Mouse (Mus musculus): ENCODE results near the gene Aftph. TPM values are rescaled to one million over a fixed set of nuclear protein-coding genes. Genes with fewer than 3 reads are reported as not detected.
A peak's percentile ranks its signal among the peaks of the same experiment; 100 is the strongest.

Aftph gene
- polyA plus RNA-seq, 1 experiment from 2014 or later, result 24.5 TPM

DNA sequence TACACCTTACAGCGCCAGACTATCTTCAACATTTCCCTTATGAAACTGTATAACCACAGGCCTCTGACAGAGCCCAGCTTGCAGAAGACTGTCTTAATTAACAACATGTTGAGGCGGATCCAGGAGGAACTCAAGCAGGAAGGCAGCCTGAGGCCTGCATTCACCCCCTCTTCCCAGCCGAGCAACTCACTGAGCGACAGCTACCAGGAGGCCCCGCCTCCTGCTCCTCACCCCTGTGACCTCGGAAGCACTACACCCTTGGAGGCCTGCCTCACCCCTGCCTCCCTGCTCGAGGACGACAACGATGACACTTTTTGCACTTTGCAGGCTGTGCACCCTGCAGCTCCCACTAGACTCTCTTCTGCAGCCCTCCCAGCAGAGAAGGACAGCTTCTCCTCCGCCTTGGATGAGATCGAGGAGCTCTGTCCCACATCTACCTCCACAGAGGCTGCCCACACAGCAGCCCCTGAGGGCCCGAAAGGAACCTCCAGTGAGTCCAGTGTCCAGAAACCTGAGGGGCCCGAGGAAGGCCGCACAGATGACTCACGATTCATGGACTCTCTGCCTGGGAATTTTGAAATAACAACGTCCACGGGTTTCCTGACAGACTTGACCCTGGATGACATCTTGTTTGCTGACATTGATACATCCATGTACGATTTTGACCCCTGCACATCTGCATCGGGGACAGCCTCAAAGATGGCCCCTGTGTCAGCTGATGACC lies 93.3 kb downstream of the Aftph start:
- no peaks in the 10 kb centered on the region for H3K27me3 ChIP-seq (ENCODE audit: control insufficient read depth, insufficient read depth, low read length)
- ATAC-seq (ENCODE audit: insufficient number of reproducible peaks, insufficient read depth, low FRiP score, low read depth), result peak; percentile 40; the same call in 1 of the 2 replicates
- no peak overlapping the region for H3K4me2 ChIP-seq (replicated peaks; ENCODE audit: low read depth, low read length)
- no peak overlapping the region for H3K9ac ChIP-seq (replicated peaks; ENCODE audit: low read depth, low read length)
- peak overlapping the region; percentile 48 for H3K27ac ChIP-seq (ENCODE audit: low read length)
- H3K9me3 ChIP-seq (ENCODE audit: control insufficient read depth, low read depth, low read length), result no peaks in the 10 kb centered on the region
- peaks cover 35% of the 10 kb centered on the region for H3K4me1 ChIP-seq (ENCODE audit: control insufficient read depth, insufficient read depth, low read length)
- WGBS, result 45% methylated on average over 19 of the region's 19 CpGs
- no peak overlapping the region for H3K4me3 ChIP-seq (ENCODE audit: low read depth, low read length)
- peaks cover 14% of the 10 kb centered on the region for H3K36me3 ChIP-seq (ENCODE audit: control insufficient read depth, insufficient read depth, low read length)

DNA sequence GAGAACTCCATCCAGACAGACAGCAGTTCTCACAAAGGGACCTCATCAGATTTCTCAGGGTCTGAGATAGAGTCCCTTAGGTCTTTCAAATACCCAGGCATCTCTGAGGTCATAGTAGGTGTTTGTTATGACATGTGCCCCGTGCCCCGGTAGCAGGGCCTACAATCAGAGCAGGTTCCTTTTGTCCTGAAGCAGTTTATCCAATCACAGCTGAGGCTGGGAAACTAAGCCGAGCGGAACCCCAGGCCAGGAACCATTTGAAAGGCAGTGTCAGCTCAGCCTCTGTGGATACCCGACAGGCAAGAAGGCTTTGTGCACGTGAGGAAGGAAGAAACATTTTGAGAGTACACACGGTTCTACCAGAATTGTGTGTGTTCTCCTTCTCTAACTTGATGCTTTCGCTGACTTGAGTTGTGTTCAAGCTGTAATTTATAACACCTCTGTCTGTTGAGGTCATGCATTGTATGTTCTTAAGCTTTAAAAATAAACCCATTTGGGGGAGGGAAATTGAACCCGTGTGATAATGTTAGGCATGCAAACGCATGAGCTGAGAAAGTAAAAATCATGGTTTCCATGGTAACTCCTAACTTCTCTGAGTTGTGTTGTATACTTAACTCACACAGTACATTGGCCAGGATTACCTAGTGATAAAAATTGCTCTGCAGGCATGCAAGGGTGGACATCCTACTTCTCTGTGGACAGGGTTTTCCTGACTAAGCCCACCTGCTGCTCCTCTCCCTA lies 94.2 kb downstream of the Aftph start:
- H3K27ac ChIP-seq (ENCODE audit: low read length), result peak overlapping the region; percentile 48
- no peaks in the 10 kb centered on the region for H3K27me3 ChIP-seq (ENCODE audit: control insufficient read depth, insufficient read depth, low read length)
- no peaks in the 10 kb centered on the region for H3K9me3 ChIP-seq (ENCODE audit: control insufficient read depth, low read depth, low read length)
- H3K9ac ChIP-seq (replicated peaks; ENCODE audit: low read depth, low read length), result no peak overlapping the region
- no peak overlapping the region for H3K4me3 ChIP-seq (ENCODE audit: low read depth, low read length)
- peaks cover 10% of the 10 kb centered on the region for H3K36me3 ChIP-seq (ENCODE audit: control insufficient read depth, insufficient read depth, low read length)
- H3K4me1 ChIP-seq (ENCODE audit: control insufficient read depth, insufficient read depth, low read length), result peaks cover 35% of the 10 kb centered on the region
- no peak overlapping the region for H3K4me2 ChIP-seq (replicated peaks; ENCODE audit: low read depth, low read length)
- WGBS, result 34% methylated on average over 10 of the region's 10 CpGs
- ATAC-seq (ENCODE audit: insufficient number of reproducible peaks, insufficient read depth, low FRiP score, low read depth), result no peak

DNA sequence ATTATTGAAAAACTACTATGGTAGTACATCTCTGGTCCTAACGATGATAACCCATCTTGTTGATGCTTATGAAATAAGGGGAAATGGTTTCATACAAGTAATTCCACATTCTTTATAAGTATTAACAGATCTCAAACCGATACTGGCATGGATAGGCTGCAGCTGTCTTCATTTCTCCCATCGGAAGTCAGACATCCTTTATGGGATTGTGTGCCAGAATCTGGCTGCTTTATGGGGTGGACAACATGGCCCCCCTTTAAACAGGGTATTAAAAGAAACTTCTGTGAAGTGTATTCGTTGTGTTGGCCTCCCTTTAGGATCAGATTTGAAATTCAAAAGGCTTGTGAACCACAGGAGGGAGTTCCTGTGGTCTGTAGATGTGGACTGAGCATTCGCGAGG lies 95.2 kb downstream of the Aftph start:
- H3K9me3 ChIP-seq (ENCODE audit: control insufficient read depth, low read depth, low read length), result no peaks in the 10 kb centered on the region
- H3K27me3 ChIP-seq (ENCODE audit: control insufficient read depth, insufficient read depth, low read length), result no peaks in the 10 kb centered on the region
- no peak for ATAC-seq (ENCODE audit: insufficient number of reproducible peaks, insufficient read depth, low FRiP score, low read depth)
- H3K27ac ChIP-seq (ENCODE audit: low read length), result no peak overlapping the region
- no peak overlapping the region for H3K4me3 ChIP-seq (ENCODE audit: low read depth, low read length)
- H3K9ac ChIP-seq (replicated peaks; ENCODE audit: low read depth, low read length), result no peak overlapping the region
- H3K36me3 ChIP-seq (ENCODE audit: control insufficient read depth, insufficient read depth, low read length), result peaks cover 9% of the 10 kb centered on the region
- 59% methylated on average over 6 of the region's 6 CpGs for WGBS
- H3K4me1 ChIP-seq (ENCODE audit: control insufficient read depth, insufficient read depth, low read length), result peaks cover 31% of the 10 kb centered on the region
- H3K4me2 ChIP-seq (replicated peaks; ENCODE audit: low read depth, low read length), result no peak overlapping the region

- ATAC-seq (ENCODE audit: insufficient number of reproducible peaks, insufficient read depth, low FRiP score, low read depth), result no peak
- Histone ChIP-seq H3K9me3 (ENCODE audit: control insufficient read depth, low read depth, low read length) (no peaks in the 10 kb centered on the region), H3K4me1 (ENCODE audit: control insufficient read depth, insufficient read depth, low read length) (peaks cover 30% of the 10 kb centered on the region), H3K27me3 (ENCODE audit: control insufficient read depth, insufficient read depth, low read length) (no peaks in the 10 kb centered on the region), H3K27ac (ENCODE audit: low read length) (no peak overlapping the region), H3K36me3 (ENCODE audit: control insufficient read depth, insufficient read depth, low read length) (peaks cover 9% of the 10 kb centered on the region), H3K4me3 (ENCODE audit: low read depth, low read length) (no peak overlapping the region), H3K9ac (replicated peaks; ENCODE audit: low read depth, low read length) (no peak overlapping the region), H3K4me2 (replicated peaks; ENCODE audit: low read depth, low read length) (no peak overlapping the region)
- 76% methylated on average over 3 of the region's 3 CpGs for WGBS
Measured at GRCm38 (mm10) chr11:20645521-20645920, 95.9 kb downstream of the Aftph start.

DNA sequence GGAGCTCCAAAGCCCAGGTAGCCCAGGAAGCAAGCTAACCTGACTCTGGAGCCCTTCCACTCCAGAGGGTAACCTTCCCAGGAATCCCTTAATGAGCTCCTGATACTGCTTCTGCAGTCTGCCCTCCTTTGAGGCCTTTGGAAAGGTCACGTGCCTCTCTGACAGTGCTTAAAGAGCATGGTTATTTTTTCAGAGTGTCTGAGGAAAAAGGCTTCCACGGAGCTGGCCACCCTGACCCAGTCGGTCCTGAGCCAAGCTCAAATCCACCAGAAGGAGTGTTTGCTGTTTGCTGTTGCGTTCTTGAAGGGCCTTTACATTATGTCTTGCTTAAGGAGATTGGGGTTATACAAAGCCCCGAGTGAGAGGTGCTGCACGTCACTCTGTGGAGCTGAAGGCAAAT lies 96.5 kb downstream of the Aftph start:
- Histone ChIP-seq H3K27me3 (ENCODE audit: control insufficient read depth, insufficient read depth, low read length) (no peaks in the 10 kb centered on the region), H3K4me1 (ENCODE audit: control insufficient read depth, insufficient read depth, low read length) (peaks cover 36% of the 10 kb centered on the region), H3K9ac (replicated peaks; ENCODE audit: low read depth, low read length) (no peak overlapping the region), H3K27ac (ENCODE audit: low read length) (peak overlapping the region; percentile 21; the same call in 1 of the 2 replicates), H3K36me3 (ENCODE audit: control insufficient read depth, insufficient read depth, low read length) (peaks cover 9% of the 10 kb centered on the region), H3K9me3 (ENCODE audit: control insufficient read depth, low read depth, low read length) (no peaks in the 10 kb centered on the region), H3K4me3 (ENCODE audit: low read depth, low read length) (no peak overlapping the region), H3K4me2 (replicated peaks; ENCODE audit: low read depth, low read length) (no peak overlapping the region)
- ATAC-seq (ENCODE audit: insufficient number of reproducible peaks, insufficient read depth, low FRiP score, low read depth), result no peak
- WGBS, result 53% methylated on average over 6 of the region's 6 CpGs

DNA sequence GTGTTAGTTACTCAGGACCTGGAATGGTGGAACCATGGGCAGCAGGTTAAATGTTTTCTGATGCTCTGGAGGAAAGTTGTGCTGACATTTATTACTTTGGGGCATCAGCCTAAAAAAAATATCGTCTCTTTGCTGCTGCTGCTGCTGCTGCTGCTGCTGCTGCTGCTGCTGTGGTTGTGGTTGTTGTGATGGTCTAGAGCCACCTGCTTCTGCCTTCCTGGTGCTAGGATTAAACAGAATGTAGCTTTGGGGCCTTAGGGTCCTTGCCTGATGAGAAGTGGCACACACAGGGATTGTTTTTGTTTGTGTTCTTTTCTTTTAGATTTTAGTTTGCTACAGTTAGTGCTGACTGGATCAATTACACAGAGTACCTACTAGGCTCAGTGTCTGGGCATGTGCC lies 97.2 kb downstream of the Aftph start:
- H3K36me3 ChIP-seq (ENCODE audit: control insufficient read depth, insufficient read depth, low read length), result peaks cover 9% of the 10 kb centered on the region
- H3K27me3 ChIP-seq (ENCODE audit: control insufficient read depth, insufficient read depth, low read length), result no peaks in the 10 kb centered on the region
- 74% methylated on average over 1 of the region's 1 CpGs for WGBS
- H3K4me1 ChIP-seq (ENCODE audit: control insufficient read depth, insufficient read depth, low read length), result peaks cover 43% of the 10 kb centered on the region
- H3K4me3 ChIP-seq (ENCODE audit: low read depth, low read length), result no peak overlapping the region
- ATAC-seq (ENCODE audit: insufficient number of reproducible peaks, insufficient read depth, low FRiP score, low read depth), result no peak
- H3K9me3 ChIP-seq (ENCODE audit: control insufficient read depth, low read depth, low read length), result no peaks in the 10 kb centered on the region
- H3K4me2 ChIP-seq (replicated peaks; ENCODE audit: low read depth, low read length), result no peak overlapping the region
- no peak overlapping the region for H3K9ac ChIP-seq (replicated peaks; ENCODE audit: low read depth, low read length)
- no peak overlapping the region for H3K27ac ChIP-seq (ENCODE audit: low read length)

DNA sequence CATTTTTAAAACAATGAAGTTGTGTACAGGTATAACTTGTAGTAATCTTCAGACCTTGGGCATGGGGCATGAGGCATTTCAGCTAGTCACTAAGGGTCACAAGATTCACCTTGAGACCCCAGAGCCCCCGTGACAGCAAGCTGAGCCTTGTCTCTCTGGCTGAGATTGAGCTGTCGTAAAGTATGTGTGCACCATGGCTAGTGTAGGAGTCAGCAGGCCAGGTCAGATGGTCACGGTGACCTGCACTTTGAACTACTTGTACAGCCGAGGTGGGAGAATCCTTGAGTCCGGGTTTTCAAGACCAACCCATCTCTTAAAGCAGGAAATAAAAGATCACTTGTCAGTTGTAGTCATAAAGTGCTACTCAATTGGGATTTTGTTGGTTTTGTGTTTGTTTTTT lies 98.2 kb downstream of the Aftph start:
- Histone ChIP-seq H3K4me2 (replicated peaks; ENCODE audit: low read depth, low read length) (no peak overlapping the region), H3K27me3 (ENCODE audit: control insufficient read depth, insufficient read depth, low read length) (no peaks in the 10 kb centered on the region)
- ATAC-seq (ENCODE audit: insufficient number of reproducible peaks, insufficient read depth, low FRiP score, low read depth), result no peak

GRCm38 (mm10) chr11:20642321-20642720 lies 99.1 kb downstream of the Aftph start:
- Histone ChIP-seq H3K4me3 (ENCODE audit: low read depth, low read length) (no peak overlapping the region), H3K9me3 (ENCODE audit: control insufficient read depth, low read depth, low read length) (no peaks in the 10 kb centered on the region), H3K36me3 (ENCODE audit: control insufficient read depth, insufficient read depth, low read length) (no peaks in the 10 kb centered on the region), H3K4me1 (ENCODE audit: control insufficient read depth, insufficient read depth, low read length) (peaks cover 32% of the 10 kb centered on the region), H3K27me3 (ENCODE audit: control insufficient read depth, insufficient read depth, low read length) (no peaks in the 10 kb centered on the region), H3K4me2 (replicated peaks; ENCODE audit: low read depth, low read length) (no peak overlapping the region), H3K27ac (ENCODE audit: low read length) (no peak overlapping the region), H3K9ac (replicated peaks; ENCODE audit: low read depth, low read length) (no peak overlapping the region)
- 72% methylated on average over 5 of the region's 5 CpGs for WGBS
- ATAC-seq (ENCODE audit: insufficient number of reproducible peaks, insufficient read depth, low FRiP score, low read depth), result no peak

More for the DNA sequence above, 98.2 kb downstream of the Aftph start:
- Histone ChIP-seq H3K4me3 (ENCODE audit: low read depth, low read length) (no peak overlapping the region), H3K4me1 (ENCODE audit: control insufficient read depth, insufficient read depth, low read length) (peaks cover 40% of the 10 kb centered on the region), H3K9ac (replicated peaks; ENCODE audit: low read depth, low read length) (no peak overlapping the region), H3K27ac (ENCODE audit: low read length) (no peak overlapping the region), H3K9me3 (ENCODE audit: control insufficient read depth, low read depth, low read length) (no peaks in the 10 kb centered on the region), H3K36me3 (ENCODE audit: control insufficient read depth, insufficient read depth, low read length) (peaks cover 1% of the 10 kb centered on the region)
- 71% methylated on average over 5 of the region's 5 CpGs for WGBS

Data from stomach, embryonic 14.5 days (tissue).